Mouse (Mus musculus): ENCODE measurements around the gene Apoa2. TPM values are rescaled to one million over a fixed set of nuclear protein-coding genes. Genes with fewer than 3 reads are reported as not detected.
A peak's percentile ranks its signal among the peaks of the same experiment; 100 is the strongest.

Apoa2 gene
- polyA plus RNA-seq (2015; fragmentation: Nextera tagmentation; extraction: Ambion mirVana) = 1.4 and 2.3 TPM in 2 replicates

- H3K27ac ChIP-seq (ENCODE audit: low read length) = no peak within 1 kb of the TSS
- no peaks in the 10 kb centered on the region for H3K36me3 ChIP-seq (ENCODE audit: control insufficient read depth, insufficient read depth)
- H3K27me3 ChIP-seq (replicated peaks; ENCODE audit: control insufficient read depth, insufficient read depth, low read length) = no peaks in the 10 kb centered on the region
- no peak within 1 kb of the TSS for H3K4me2 ChIP-seq (ENCODE audit: low read length)
- no peaks in the 10 kb centered on the region for H3K9me3 ChIP-seq (ENCODE audit: control insufficient read depth, low read length)
- no peak for ATAC-seq
- H3K4me3 ChIP-seq (replicated peaks; ENCODE audit: low read length) = no peak within 1 kb of the TSS
- peaks cover 13% of the 10 kb centered on the region for H3K4me1 ChIP-seq (replicated peaks; ENCODE audit: control insufficient read depth, insufficient read depth, low read length)
- WGBS = 79% methylated on average over 5 of the region's 5 CpGs
- H3K9ac ChIP-seq (replicated peaks; ENCODE audit: low read depth, low read length) = no peak within 1 kb of the TSS
Observed at GRCm38 (mm10) chr1:171224857-171225256, at the start of gene Apoa2. Gene Apoa2 (plus strand): TSS chr1:171225054.

GRCm38 (mm10) chr1:171179487-171180171, 45.2 kb upstream of the Apoa2 start:
- Histone ChIP-seq H3K4me2 (ENCODE audit: low read length) (no peak overlapping the region), H3K4me1 (replicated peaks; ENCODE audit: control insufficient read depth, insufficient read depth, low read length) (no peaks in the 10 kb centered on the region), H3K9ac (replicated peaks; ENCODE audit: low read depth, low read length) (no peak overlapping the region), H3K9me3 (ENCODE audit: control insufficient read depth, low read length) (no peaks in the 10 kb centered on the region), H3K27ac (ENCODE audit: low read length) (no peak overlapping the region), H3K27me3 (replicated peaks; ENCODE audit: control insufficient read depth, insufficient read depth, low read length) (no peaks in the 10 kb centered on the region), H3K36me3 (ENCODE audit: control insufficient read depth, insufficient read depth) (no peaks in the 10 kb centered on the region), H3K4me3 (replicated peaks; ENCODE audit: low read length) (no peak overlapping the region)
- WGBS = 81% methylated on average over 5 of the region's 5 CpGs
- ATAC-seq = no peak

DNA sequence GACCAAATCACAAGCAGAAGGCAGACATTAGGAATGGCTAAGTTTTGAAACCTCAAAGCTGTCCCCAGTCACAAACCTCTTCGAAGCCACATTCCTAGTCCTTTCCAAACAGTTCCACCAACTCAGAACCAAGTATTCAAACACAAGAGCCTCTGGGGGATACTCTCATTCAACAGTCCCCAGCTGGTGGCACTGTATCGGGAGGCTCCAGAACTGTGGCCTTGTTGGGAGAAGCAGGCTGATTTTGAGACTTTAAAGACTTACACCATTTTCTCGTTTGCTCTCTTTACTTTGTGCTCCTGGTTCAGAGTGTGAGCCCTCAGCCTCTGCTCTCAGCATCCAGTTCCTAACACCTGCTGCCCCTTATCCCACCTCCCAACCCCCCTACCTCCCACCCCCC, 41.8 kb upstream of the Apoa2 start:
- WGBS = 80% methylated on average over 3 of the region's 3 CpGs
- Histone ChIP-seq H3K9ac (replicated peaks; ENCODE audit: low read depth, low read length) (no peak overlapping the region), H3K4me2 (ENCODE audit: low read length) (no peak overlapping the region), H3K4me3 (replicated peaks; ENCODE audit: low read length) (no peak overlapping the region), H3K9me3 (ENCODE audit: control insufficient read depth, low read length) (no peaks in the 10 kb centered on the region), H3K27ac (ENCODE audit: low read length) (no peak overlapping the region), H3K36me3 (ENCODE audit: control insufficient read depth, insufficient read depth) (no peaks in the 10 kb centered on the region), H3K4me1 (replicated peaks; ENCODE audit: control insufficient read depth, insufficient read depth, low read length) (0 out of 2 replicates have a peak, but pooled peaks cover under 1% of the 10 kb centered on the region), H3K27me3 (replicated peaks; ENCODE audit: control insufficient read depth, insufficient read depth, low read length) (no peaks in the 10 kb centered on the region)
- no peak for ATAC-seq

DNA sequence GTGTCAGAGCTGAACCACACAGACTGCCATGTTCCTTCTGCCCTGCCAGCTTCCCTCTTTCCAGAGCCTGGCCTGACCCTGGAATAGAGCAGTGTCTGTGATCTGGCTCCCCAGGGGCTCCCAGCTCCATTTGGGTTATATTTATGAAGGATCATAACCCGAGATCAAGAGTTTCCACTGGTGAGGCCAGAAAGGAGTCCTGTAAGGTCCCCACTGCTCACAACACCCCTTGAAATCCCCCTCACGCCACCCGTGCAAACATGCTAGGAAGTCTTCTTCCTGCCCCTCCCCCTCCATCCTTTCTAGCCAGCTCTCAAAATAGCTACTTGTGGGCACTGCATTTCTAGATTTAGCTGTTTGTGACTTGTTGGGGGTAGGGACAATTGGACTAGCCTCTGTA, 41.2 kb upstream of the Apoa2 start:
- Histone ChIP-seq H3K36me3 (ENCODE audit: control insufficient read depth, insufficient read depth) (no peaks in the 10 kb centered on the region), H3K4me3 (replicated peaks; ENCODE audit: low read length) (no peak overlapping the region), H3K4me1 (replicated peaks; ENCODE audit: control insufficient read depth, insufficient read depth, low read length) (peaks cover 4% of the 10 kb centered on the region), H3K9me3 (ENCODE audit: control insufficient read depth, low read length) (no peaks in the 10 kb centered on the region), H3K9ac (replicated peaks; ENCODE audit: low read depth, low read length) (no peak overlapping the region), H3K4me2 (ENCODE audit: low read length) (no peak overlapping the region), H3K27me3 (replicated peaks; ENCODE audit: control insufficient read depth, insufficient read depth, low read length) (no peaks in the 10 kb centered on the region), H3K27ac (ENCODE audit: low read length) (no peak overlapping the region)
- 76% methylated on average over 3 of the region's 3 CpGs for WGBS
- ATAC-seq = no peak

DNA sequence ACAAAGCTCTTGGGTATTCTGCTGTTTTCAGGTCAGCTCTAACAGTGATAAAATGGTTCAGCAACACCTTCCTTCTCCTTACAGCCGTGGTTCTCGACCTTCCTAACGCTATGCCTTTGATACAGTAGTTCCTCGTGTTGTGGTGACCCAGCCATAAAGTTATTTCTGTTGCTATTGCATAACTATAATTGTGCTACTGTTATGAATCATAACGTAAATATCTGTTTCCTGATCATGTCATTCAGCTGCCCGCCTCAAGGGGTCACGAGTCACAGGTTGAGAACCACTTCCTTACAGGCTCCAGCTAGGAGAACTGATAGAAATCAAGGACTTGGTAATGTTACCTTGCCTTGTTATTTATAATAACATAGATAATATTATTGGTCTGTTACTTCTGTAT, 40.5 kb upstream of the Apoa2 start:
- no peaks in the 10 kb centered on the region for H3K9me3 ChIP-seq (ENCODE audit: control insufficient read depth, low read length)
- H3K27ac ChIP-seq (ENCODE audit: low read length) = no peak overlapping the region
- H3K4me1 ChIP-seq (replicated peaks; ENCODE audit: control insufficient read depth, insufficient read depth, low read length) = peaks cover 8% of the 10 kb centered on the region
- no peaks in the 10 kb centered on the region for H3K27me3 ChIP-seq (replicated peaks; ENCODE audit: control insufficient read depth, insufficient read depth, low read length)
- no peak overlapping the region for H3K4me3 ChIP-seq (replicated peaks; ENCODE audit: low read length)
- H3K9ac ChIP-seq (replicated peaks; ENCODE audit: low read depth, low read length) = no peak overlapping the region
- ATAC-seq = no peak
- WGBS = 89% methylated on average over 7 of the region's 7 CpGs
- no peaks in the 10 kb centered on the region for H3K36me3 ChIP-seq (ENCODE audit: control insufficient read depth, insufficient read depth)
- H3K4me2 ChIP-seq (ENCODE audit: low read length) = no peak overlapping the region

GRCm38 (mm10) chr1:171185655-171186054, 39.2 kb upstream of the Apoa2 start:
- ATAC-seq = no peak
- 0 out of 2 replicates have a peak, but pooled peaks cover under 1% of the 10 kb centered on the region for H3K27me3 ChIP-seq (replicated peaks; ENCODE audit: control insufficient read depth, insufficient read depth, low read length)
- peaks cover 13% of the 10 kb centered on the region for H3K4me1 ChIP-seq (replicated peaks; ENCODE audit: control insufficient read depth, insufficient read depth, low read length)
- no peaks in the 10 kb centered on the region for H3K9me3 ChIP-seq (ENCODE audit: control insufficient read depth, low read length)
- H3K9ac ChIP-seq (replicated peaks; ENCODE audit: low read depth, low read length) = no peak overlapping the region
- no peak overlapping the region for H3K4me2 ChIP-seq (ENCODE audit: low read length)
- H3K36me3 ChIP-seq (ENCODE audit: control insufficient read depth, insufficient read depth) = no peaks in the 10 kb centered on the region
- no peak overlapping the region for H3K27ac ChIP-seq (ENCODE audit: low read length)
- no peak overlapping the region for H3K4me3 ChIP-seq (replicated peaks; ENCODE audit: low read length)
- WGBS = 61% methylated on average over 8 of the region's 8 CpGs

- ATAC-seq = peak; percentile 33; the same call in 1 of the 2 replicates
- Histone ChIP-seq H3K4me3 (replicated peaks; ENCODE audit: low read length) (no peak overlapping the region), H3K9ac (replicated peaks; ENCODE audit: low read depth, low read length) (no peak overlapping the region), H3K27me3 (replicated peaks; ENCODE audit: control insufficient read depth, insufficient read depth, low read length) (peaks cover 14% of the 10 kb centered on the region), H3K27ac (ENCODE audit: low read length) (no peak overlapping the region), H3K9me3 (ENCODE audit: control insufficient read depth, low read length) (no peaks in the 10 kb centered on the region), H3K36me3 (ENCODE audit: control insufficient read depth, insufficient read depth) (no peaks in the 10 kb centered on the region), H3K4me2 (ENCODE audit: low read length) (no peak overlapping the region), H3K4me1 (replicated peaks; ENCODE audit: control insufficient read depth, insufficient read depth, low read length) (peaks cover 16% of the 10 kb centered on the region)
- 26% methylated on average over 13 of the region's 13 CpGs for WGBS
Observed at GRCm38 (mm10) chr1:171187851-171188700, 36.8 kb upstream of the Apoa2 start.

- Histone ChIP-seq H3K9ac (replicated peaks; ENCODE audit: low read depth, low read length) (no peak overlapping the region), H3K4me1 (replicated peaks; ENCODE audit: control insufficient read depth, insufficient read depth, low read length) (peaks cover 21% of the 10 kb centered on the region), H3K36me3 (ENCODE audit: control insufficient read depth, insufficient read depth) (no peaks in the 10 kb centered on the region), H3K27ac (ENCODE audit: low read length) (no peak overlapping the region), H3K4me3 (replicated peaks; ENCODE audit: low read length) (no peak overlapping the region), H3K9me3 (ENCODE audit: control insufficient read depth, low read length) (no peaks in the 10 kb centered on the region), H3K4me2 (ENCODE audit: low read length) (no peak overlapping the region), H3K27me3 (replicated peaks; ENCODE audit: control insufficient read depth, insufficient read depth, low read length) (peaks cover 21% of the 10 kb centered on the region)
- WGBS = 12% methylated on average over 8 of the region's 8 CpGs
- ATAC-seq = no peak
Observed at GRCm38 (mm10) chr1:171189046-171189445, 35.8 kb upstream of the Apoa2 start.

DNA sequence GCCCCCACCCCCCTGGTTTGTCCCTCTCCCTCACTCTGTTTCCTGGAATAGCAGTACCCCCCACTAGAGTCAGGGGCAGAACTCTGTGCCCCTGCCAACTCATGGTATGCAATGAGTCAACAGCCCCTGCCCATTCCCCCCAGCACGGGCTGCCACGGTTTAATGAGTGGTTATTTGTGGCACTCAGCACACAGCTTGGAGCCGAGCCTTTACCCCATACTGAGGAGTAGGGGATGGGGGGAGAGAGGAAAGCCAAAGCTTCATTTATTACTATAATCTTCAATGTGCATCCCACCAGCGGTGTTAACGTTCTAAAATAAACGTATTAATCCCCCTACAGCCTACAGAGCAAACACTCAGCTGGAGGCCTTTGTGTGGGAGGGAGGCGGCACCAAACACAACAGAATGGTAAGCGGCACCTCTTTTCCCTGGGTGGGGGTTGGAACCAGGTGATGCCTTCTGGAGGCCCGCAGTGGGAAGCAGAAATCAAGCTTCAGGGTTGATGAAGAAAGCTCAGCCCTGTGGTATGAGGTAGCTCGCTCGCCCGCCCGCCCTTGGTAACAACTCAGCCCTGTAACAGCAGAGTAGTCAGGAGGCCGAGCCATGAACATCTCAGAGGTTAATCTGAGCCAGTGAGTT, 35.3 kb upstream of the Apoa2 start:
- H3K4me2 ChIP-seq (ENCODE audit: low read length) = no peak overlapping the region
- 23% methylated on average over 14 of the region's 14 CpGs for WGBS

More for the DNA sequence above, 35.3 kb upstream of the Apoa2 start:
- Histone ChIP-seq H3K4me3 (replicated peaks; ENCODE audit: low read length) (no peak overlapping the region), H3K9ac (replicated peaks; ENCODE audit: low read depth, low read length) (no peak overlapping the region), H3K9me3 (ENCODE audit: control insufficient read depth, low read length) (no peaks in the 10 kb centered on the region), H3K27me3 (replicated peaks; ENCODE audit: control insufficient read depth, insufficient read depth, low read length) (peaks cover 26% of the 10 kb centered on the region), H3K4me1 (replicated peaks; ENCODE audit: control insufficient read depth, insufficient read depth, low read length) (peaks cover 21% of the 10 kb centered on the region), H3K27ac (ENCODE audit: low read length) (no peak overlapping the region), H3K36me3 (ENCODE audit: control insufficient read depth, insufficient read depth) (no peaks in the 10 kb centered on the region)
- ATAC-seq = no peak

All from forebrain, embryonic 16.5 days (tissue).